11 mouse cellular contexts compared by ENCODE assay signal in genomic region chr12:86810040-86810439, GRCm38 (mm10).
A peak's percentile ranks its signal among the peaks of the same experiment; 100 is the strongest.
DNase-seq lines count a peak whose midpoint lies in the region; ATAC-seq and TF ChIP-seq lines count a peak whose summit lies in the region.
"Had no signal": no experiment of that assay in that cellular context is flagged by ENCODE, and none has a peak within 500 bp of the region (broad histone marks: within the 10 kb centered on the region; RNA-seq: fewer than 3 reads in every experiment).

No protein-coding gene starts in this region.

- H3K79me2 ChIP-seq in MEL (ENCODE audit: control insufficient read depth, insufficient read depth, low read length, poor library complexity) = no peaks in the 10 kb centered on the region

- intact Hi-C loops in left cerebral cortex, adult 2 months (cut with DNase I) = no loop called here
- intact Hi-C loops in left cerebral cortex, postnatal 10 days (cut with DNase I) = no loop called here

- TF ChIP-seq RAD21 in MEL (IDR thresholded peaks at IDR 0.05; ENCODE audit: low read depth, low read length) = no peak

- no peak overlapping the region for H3K4me3 ChIP-seq in left cerebral cortex, adult 2 months
- no peak overlapping the region for H3K4me3 ChIP-seq in MEL (ENCODE audit: control insufficient read depth in 1 of 2, insufficient read depth in 1 of 2, low read depth in 2 of 2, low read length in 2 of 2)
- no peak overlapping the region for H3K4me3 ChIP-seq in embryonic facial prominence, embryonic 15.5 days (replicated peaks)
- H3K4me3 ChIP-seq in limb, embryonic 15.5 days = no peak overlapping the region
- H3K4me3 ChIP-seq: heart, adult 2 months; limb, embryonic 13.5 days had no signal

- no peak overlapping the region for H3K9ac ChIP-seq in MEL (ENCODE audit: control insufficient read depth, low read depth, low read length, poor library complexity, severe bottlenecking)
- no peak overlapping the region for H3K9ac ChIP-seq in embryonic facial prominence, embryonic 15.5 days
- H3K9ac ChIP-seq in limb, embryonic 15.5 days = no peak overlapping the region
- H3K9ac ChIP-seq: limb, embryonic 13.5 days had no signal

- H3K36me3 ChIP-seq in MEL (ENCODE audit: control insufficient read depth in 1 of 2, insufficient read depth in 2 of 2, low read length in 2 of 2) = peaks cover 0 to 5% of the 10 kb centered on the region in 2 experiments; a peak in 2 of 4 replicates
- H3K36me3 ChIP-seq in embryonic facial prominence, embryonic 15.5 days = no peaks in the 10 kb centered on the region
- no peaks in the 10 kb centered on the region for H3K36me3 ChIP-seq in limb, embryonic 15.5 days
- H3K36me3 ChIP-seq: limb, embryonic 13.5 days had no signal

- TF ChIP-seq POLR2A in MEL (IDR thresholded peaks at IDR 0.05; ENCODE audit: control insufficient read depth in 1 of 2, insufficient read depth in 1 of 2, low read depth in 1 of 2, low read length in 2 of 2, poor library complexity in 1 of 2) = no peak

- no peak for DNase-seq in left cerebral cortex, adult 2 months (ENCODE audit: extremely low spot score in 1 of 2, low spot score in 2 of 2)
- DNase-seq in left cerebral cortex, postnatal 10 days (ENCODE audit: extremely low spot score in 1 of 2, low spot score in 2 of 2) = no peak
- no peak for DNase-seq in MEL (ENCODE audit: low read depth, low spot score)
- DNase-seq in ovary, postnatal 10 days (ENCODE audit: low spot score) = no peak
- DNase-seq in T-cell, adult 2 months (ENCODE audit: low spot score) = no peak
- DNase-seq: cerebellum, adult 9-11 months had no signal

- no peak overlapping the region for H3K4me2 ChIP-seq in embryonic facial prominence, embryonic 15.5 days (replicated peaks)
- no peak overlapping the region for H3K4me2 ChIP-seq in limb, embryonic 15.5 days
- H3K4me2 ChIP-seq: limb, embryonic 13.5 days had no signal

- peak overlapping the region; percentile 69 for H3K27ac ChIP-seq in left cerebral cortex, adult 2 months
- no peak overlapping the region for H3K27ac ChIP-seq in MEL (ENCODE audit: control insufficient read depth, low read depth, low read length)
- H3K27ac ChIP-seq in embryonic facial prominence, embryonic 15.5 days (replicated peaks) = peak overlapping the region; percentile 84; the same call in 1 of the 2 replicates
- H3K27ac ChIP-seq in limb, embryonic 15.5 days = peak overlapping the region; percentile 76; the same call in 1 of the 2 replicates

- 84% methylated on average over 1 of the region's 1 CpGs for WGBS in embryonic facial prominence, embryonic 15.5 days
- 87% methylated on average over 1 of the region's 1 CpGs for WGBS in limb, embryonic 15.5 days

- ATAC-seq in embryonic facial prominence, embryonic 15.5 days (ENCODE audit: insufficient number of reproducible peaks, low FRiP score, low TSS enrichment, low read depth) = no peak
- ATAC-seq in limb, embryonic 15.5 days (ENCODE audit: insufficient number of reproducible peaks, low FRiP score, low TSS enrichment, low read depth) = no peak
- no peak for ATAC-seq in frontal cortex, adult (ENCODE audit: low TSS enrichment)

- no peak for TF ChIP-seq EP300 in MEL (IDR thresholded peaks at IDR 0.05; ENCODE audit: low read depth in 1 of 2, low read length in 2 of 2)

- no peaks in the 10 kb centered on the region for H3K9me3 ChIP-seq in MEL (replicated peaks; ENCODE audit: insufficient read depth, low read length)
- no peaks in the 10 kb centered on the region for H3K9me3 ChIP-seq in embryonic facial prominence, embryonic 15.5 days (replicated peaks)
- H3K9me3 ChIP-seq in limb, embryonic 15.5 days = no peaks in the 10 kb centered on the region
- H3K9me3 ChIP-seq: limb, embryonic 13.5 days had no signal

- no peaks in the 10 kb centered on the region for H3K27me3 ChIP-seq in MEL (ENCODE audit: control insufficient read depth in 1 of 2, insufficient read depth in 2 of 2, low read length in 2 of 2)
- H3K27me3 ChIP-seq in embryonic facial prominence, embryonic 15.5 days = no peaks in the 10 kb centered on the region
- no peaks in the 10 kb centered on the region for H3K27me3 ChIP-seq in limb, embryonic 15.5 days
- H3K27me3 ChIP-seq: limb, embryonic 13.5 days had no signal

- peaks cover 0 to 10% of the 10 kb centered on the region in 2 experiments; a peak in 2 of 4 replicates for H3K4me1 ChIP-seq in MEL (ENCODE audit: control insufficient read depth in 1 of 2, insufficient read depth in 2 of 2, low read length in 2 of 2)
- H3K4me1 ChIP-seq in embryonic facial prominence, embryonic 15.5 days = peaks cover 57% of the 10 kb centered on the region
- peaks cover 48% of the 10 kb centered on the region for H3K4me1 ChIP-seq in limb, embryonic 15.5 days

- TF ChIP-seq CTCF in left cerebral cortex, adult 2 months (IDR thresholded peaks at IDR 0.05) = no peak; the same call in none of the 2 replicates
- peak in 1 of 3 experiments; percentile 19; a peak in 1 of 6 replicates for TF ChIP-seq CTCF in MEL (IDR thresholded peaks at IDR 0.05 in 2 of 3, conservative IDR thresholded peaks at IDR 0.05 in 1 of 3; ENCODE audit: control insufficient read depth in 1 of 3, insufficient read depth in 1 of 3, low read depth in 2 of 3, low read length in 3 of 3, poor library complexity in 1 of 3, severe bottlenecking in 1 of 3)

TF ChIP-seq in MEL, 35 proteins besides CTCF, POLR2A, EP300 and RAD21:
- TF ChIP-seq SMC3 (IDR thresholded peaks at IDR 0.05; ENCODE audit: low read depth, low read length) = 0 out of 2 replicates have a peak, but pooled peaks have one; percentile 8
- no peak for TF ChIP-seq MYC (IDR thresholded peaks at IDR 0.05; ENCODE audit: low read depth, low read length)
